Mouse (Mus musculus) bone marrow, adult 2 months (tissue): ENCODE measurements at regions not wholly inside any gene's neighbourhood (a gene's known extent, or its start where the extent isn't known, plus 50 kb on each side); places are given as distances from the start of the nearest gene placed in this dataset.

ENCODE experiments used
- H3K27ac ChIP-seq: fragments of 200-500 bp; 2 replicates; pipeline ENCODE4 v1.5.1; 2012; ENCODE audit warnings: low read depth, mild to moderate bottlenecking, control low read depth, inconsistent platforms, low read length; ENCODE audit not compliant: control insufficient read depth, poor library complexity, insufficient read depth
- H3K4me1 ChIP-seq: fragments of 200-500 bp; 2 replicates; pipeline ENCODE4 v1.6.1; 2011; ENCODE audit warnings: low read length; ENCODE audit not compliant: control insufficient read depth, insufficient read depth
- H3K4me3 ChIP-seq: fragments of 200-500 bp; replicated peaks from 2 replicates; pipeline ENCODE3; 2011; ENCODE audit warnings: mild to moderate bottlenecking, low read depth, low read length, control low read depth; ENCODE audit not compliant: control insufficient read depth
- CTCF ChIP-seq: fragments of 200-500 bp; IDR thresholded peaks from 2 replicates; pipeline ENCODE4 v1.5.1; 2011; ENCODE audit warnings: low read length, control low read depth; ENCODE audit not compliant: control insufficient read depth, insufficient read depth
- POLR2A ChIP-seq: fragments of 200-500 bp; IDR thresholded peaks from 2 replicates; pipeline ENCODE4 v1.6.1; 2011; ENCODE audit warnings: low read depth, mild to moderate bottlenecking, control low read depth, low read length, borderline replicate concordance; ENCODE audit not compliant: control insufficient read depth
- WGBS: fragments of 180-500 bp; shearing (Covaris S2); methylation state at CpG from one replicate; pipeline ENCODE4 v1.1.7; 2018; 5-methylcytosine and 5-hydroxymethylcytosine counted together

DNA sequence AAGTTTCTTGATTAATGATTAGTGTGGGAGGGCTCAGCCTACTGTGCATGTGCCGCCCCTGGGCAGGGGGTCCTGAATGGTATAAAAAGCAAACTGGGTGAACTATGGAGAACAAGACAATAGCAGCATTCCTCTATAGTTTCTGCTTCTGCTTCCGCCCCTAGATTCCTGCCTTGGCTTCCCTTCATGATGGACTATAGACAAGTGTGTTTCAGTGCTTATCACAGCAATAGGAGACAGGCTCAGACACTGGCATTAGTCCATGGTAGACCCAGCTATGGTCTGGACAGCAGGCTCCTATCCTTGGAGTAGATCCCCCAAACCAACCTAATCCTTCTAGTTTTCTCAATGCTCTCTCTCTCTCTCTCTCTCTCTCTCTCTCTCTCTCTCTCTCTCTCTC lies 53.9 kb upstream of the E2f3 start:
- H3K4me3 ChIP-seq: no peak overlapping the region
- TF ChIP-seq POLR2A (no peak), CTCF (no peak)
- H3K4me1 ChIP-seq: peaks cover 1% of the 10 kb centered on the region
- no peak overlapping the region for H3K27ac ChIP-seq
- WGBS: 91% methylated on average over 2 of the region's 2 CpGs

DNA sequence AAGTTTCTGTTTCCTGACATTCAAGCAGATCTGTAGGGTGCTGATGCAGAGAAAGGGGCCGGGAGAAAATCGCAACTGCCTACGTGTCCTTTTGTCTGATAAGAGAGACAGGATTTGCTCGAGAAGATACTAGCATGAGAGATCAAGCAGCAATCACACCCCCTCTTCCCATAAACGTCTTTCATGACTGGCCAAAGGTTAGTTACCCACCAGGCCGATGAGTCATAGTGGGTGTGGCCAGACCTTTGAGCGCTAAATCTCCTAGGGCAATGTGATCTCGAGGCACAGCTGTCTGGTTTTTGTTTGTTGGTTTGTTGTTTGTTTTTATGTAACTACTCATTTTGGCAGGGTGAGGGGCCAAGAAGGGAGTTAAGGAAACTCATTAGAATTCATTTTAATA lies 50.7 kb upstream of the E2f3 start:
- TF ChIP-seq POLR2A: no peak
- no peak for TF ChIP-seq CTCF
- WGBS: 74% methylated on average over 8 of the region's 8 CpGs
- H3K27ac ChIP-seq: no peak overlapping the region
- H3K4me3 ChIP-seq: no peak overlapping the region
- H3K4me1 ChIP-seq: peaks cover 4% of the 10 kb centered on the region

DNA sequence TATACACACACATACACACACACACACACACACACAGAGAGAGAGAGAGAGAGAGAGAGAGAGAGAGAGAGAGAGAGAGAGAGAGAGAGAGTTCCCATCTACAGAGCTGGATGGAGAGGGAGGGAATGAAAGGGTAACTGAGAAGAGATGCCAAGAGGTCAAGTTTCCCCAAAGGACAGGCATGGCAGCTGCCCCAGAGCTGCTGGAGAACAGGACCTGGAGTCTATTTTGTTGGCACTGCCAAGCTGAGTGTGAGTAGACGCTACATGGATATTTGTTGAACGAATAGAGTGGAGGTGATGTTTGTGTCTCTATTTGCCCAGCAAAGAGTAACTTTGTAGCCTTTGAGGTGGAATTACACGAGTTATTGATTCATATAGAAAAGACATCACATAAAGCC lies 50.2 kb upstream of the E2f3 start:
- peaks cover 4% of the 10 kb centered on the region for H3K4me1 ChIP-seq
- TF ChIP-seq CTCF (no peak), POLR2A (no peak)
- no peak overlapping the region for H3K27ac ChIP-seq
- WGBS: 79% methylated on average over 3 of the region's 3 CpGs
- H3K4me3 ChIP-seq: no peak overlapping the region
